Mouse (Mus musculus) bone marrow, adult 2 months (tissue): ENCODE measurements around the gene Htr1f.

Experiments used
- CTCF ChIP-seq: fragments of 200-500 bp; IDR thresholded peaks from 2 replicates; pipeline ENCODE4 v1.5.1; 2011; ENCODE audit warnings: low read length, control low read depth; ENCODE audit not compliant: control insufficient read depth, insufficient read depth
- POLR2A ChIP-seq: fragments of 200-500 bp; IDR thresholded peaks from 2 replicates; pipeline ENCODE4 v1.6.1; 2011; ENCODE audit warnings: low read depth, mild to moderate bottlenecking, control low read depth, low read length, borderline replicate concordance; ENCODE audit not compliant: control insufficient read depth

DNA sequence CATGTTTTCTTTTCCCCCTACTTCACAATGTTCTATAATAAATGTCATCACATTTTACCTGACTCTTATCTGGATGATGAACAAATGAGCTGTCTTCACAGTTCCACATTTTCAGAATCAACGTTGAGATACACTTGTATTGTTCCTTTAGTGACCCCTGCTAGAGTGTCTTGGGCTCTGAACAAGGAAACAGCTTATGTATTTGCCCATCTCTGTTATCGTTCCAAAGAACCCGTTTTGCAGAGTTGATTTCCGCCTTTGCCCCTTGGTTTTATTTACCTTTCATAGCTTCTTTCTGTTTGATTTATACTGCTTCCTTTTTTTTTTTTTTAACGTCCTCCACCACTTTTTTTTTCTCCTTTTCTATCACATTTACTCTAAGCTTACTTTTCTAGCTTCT lies 225.9 kb downstream of the Htr1f start:
- TF ChIP-seq CTCF (no peak), POLR2A (no peak)
